Mouse (Mus musculus): Measurements from ENCODE around the gene Rad51d.
"Not testable (repeated sequence)": the region's sequence is repeated elsewhere in the genome, so short reads cannot be mapped to it uniquely, and the experiment has no call there.

Rad51d gene

DNA sequence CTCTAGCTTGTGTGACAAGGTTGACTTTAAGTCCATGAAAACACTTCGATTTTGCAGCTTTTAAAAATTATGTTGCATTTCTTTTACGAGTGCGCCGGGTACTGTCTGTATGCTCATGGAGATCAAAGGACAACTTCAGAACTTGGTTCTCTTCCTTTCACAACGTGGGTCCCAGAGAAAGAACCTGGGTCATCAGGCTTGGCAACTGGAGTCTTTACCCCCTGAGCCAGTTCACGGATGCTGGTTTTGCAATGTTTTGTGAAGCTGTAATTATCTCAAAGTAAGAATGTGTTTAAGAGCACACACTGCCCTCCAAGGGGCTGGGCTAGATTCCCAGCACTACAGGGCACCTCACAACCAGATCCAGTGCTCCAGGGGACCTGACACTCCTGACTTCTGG lies 36.3 kb downstream of the Rad51d start:
- no peak for DNase-seq

DNA sequence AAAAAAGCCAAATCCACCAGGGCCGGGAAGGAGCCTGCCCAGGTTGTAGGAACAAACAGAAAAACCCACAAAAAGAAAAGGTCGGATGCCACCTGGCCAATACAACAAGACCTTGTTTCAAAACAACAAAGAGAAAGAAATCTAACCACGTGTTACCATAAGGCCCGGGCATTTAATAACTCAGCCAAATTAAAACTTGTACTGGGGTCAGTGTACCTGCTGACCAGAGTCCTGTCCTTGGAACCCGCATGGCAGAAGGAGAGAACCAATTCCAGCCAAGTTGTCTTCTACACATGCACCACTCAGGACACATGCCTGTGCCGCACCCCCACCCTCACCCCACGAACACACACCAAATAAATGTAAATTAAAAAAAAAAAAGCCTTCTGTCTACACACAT lies 37.5 kb downstream of the Rad51d start:
- no peak for DNase-seq

DNA sequence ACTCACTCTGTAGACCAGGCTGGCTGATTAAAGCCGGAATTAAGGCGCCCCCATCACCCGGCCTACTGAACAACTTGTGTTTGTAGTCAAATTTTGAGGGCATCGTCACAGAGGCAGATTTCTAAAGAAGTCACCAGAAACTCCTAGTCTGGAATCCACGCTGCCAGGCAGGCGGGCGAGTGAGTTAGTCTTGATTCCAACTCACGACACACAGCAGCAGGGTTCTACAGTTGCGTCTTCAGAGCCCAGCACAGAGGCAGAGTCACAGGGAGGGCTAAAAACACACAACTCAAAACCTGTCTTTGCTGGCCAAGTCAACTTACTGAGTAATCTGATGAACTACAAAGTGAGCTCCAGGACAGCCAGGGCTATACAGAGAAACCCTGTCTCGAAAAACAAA lies 37.9 kb downstream of the Rad51d start:
- no peak for DNase-seq

DNA sequence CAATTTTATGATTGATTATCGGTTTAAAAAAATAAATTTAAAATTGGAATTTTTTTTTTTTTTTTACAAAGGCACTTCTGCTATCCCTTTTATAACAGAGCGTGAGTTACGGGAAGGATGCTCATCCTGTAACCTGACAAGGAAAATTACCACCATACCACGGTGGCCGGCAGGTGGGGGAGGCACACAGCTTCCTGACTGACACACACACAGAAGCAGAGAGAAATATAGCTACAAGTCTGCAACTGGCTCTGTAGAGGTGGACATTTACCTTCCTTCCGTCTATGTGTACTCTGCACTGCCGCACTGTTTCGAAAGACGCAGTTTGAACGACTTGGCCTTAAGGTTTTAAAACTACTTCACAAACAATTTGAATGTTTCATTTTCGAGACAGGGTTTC lies 38.3 kb downstream of the Rad51d start:
- DNase-seq: no peak

DNA sequence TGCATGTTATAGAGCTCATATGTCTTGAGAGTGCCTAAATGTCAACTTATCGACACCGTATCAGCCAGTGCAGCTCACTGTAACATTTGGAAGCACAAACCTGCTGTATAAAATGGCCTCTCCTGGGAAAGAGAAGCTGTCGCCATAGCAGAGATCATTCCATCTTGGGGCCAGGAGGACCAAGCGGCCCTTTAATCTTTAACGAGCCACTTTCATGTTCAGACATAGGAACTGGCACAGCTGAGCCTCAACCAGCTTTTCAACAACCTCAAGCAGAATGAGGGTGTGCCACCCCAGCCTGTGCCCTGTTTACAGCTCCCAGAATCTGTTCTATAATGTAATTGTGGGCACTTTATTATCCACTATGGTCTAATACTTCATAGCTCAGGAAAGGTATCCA lies 40.2 kb downstream of the Rad51d start:
- DNase-seq: no peak

DNA sequence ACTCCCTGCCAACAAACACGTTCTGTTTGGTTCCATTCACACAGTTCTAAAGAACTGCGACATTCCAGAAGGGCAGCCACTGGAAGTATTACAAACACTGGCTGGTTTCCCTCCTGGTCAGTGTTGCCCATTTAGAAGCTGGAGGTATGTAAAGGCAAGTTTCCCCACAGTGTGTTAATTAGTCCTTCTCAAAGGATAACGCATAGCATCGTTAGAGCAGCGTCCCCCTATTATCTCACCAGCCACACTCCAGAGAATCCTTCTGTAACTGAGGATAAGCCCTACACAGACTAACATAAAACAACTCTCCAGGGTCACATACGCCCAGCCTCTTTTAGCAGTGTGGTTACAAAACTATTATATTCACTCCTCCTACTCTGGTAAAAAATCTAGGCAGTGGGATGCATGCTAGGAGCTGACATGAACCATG lies 42.8 kb downstream of the Rad51d start:
- DNase-seq: no peak

DNA sequence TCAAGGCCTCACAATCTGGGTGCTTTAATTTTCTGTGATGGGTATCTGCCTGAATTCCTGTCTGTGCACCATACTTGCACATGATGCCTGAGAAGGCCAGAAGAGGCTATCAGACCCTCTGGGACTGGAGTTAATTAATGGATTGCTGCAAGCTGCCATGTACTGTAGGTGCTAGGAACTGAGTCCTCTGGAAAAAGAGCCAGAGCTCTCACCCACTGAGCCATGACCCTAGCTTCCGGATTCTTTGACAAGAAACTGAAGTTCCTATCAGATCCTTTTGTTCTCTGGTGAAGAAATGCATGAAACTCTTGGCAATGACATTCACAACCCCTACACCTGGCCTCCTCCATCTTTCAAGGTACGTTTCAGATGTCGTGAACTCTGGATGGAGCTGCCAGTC lies 43.5 kb downstream of the Rad51d start:
- DNase-seq: no peak

DNA sequence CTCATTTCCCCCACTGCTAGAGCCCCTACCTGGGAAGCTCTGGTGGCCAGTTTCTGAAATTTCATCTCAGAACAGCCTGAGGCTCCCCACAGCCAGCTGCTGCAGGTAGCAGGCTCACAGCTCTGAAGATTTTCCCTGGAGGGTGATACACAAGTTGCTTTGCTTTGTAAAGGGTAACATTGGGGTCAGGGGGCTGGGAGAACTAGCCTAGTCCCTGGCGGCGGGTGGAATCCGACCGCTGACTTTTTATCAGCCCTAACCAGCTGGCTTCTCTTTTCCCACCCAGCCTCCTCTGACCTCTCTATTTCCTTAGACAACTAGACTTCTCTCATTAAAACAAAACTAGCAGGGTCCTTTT lies 44.4 kb downstream of the Rad51d start:
- no peak for DNase-seq

DNA sequence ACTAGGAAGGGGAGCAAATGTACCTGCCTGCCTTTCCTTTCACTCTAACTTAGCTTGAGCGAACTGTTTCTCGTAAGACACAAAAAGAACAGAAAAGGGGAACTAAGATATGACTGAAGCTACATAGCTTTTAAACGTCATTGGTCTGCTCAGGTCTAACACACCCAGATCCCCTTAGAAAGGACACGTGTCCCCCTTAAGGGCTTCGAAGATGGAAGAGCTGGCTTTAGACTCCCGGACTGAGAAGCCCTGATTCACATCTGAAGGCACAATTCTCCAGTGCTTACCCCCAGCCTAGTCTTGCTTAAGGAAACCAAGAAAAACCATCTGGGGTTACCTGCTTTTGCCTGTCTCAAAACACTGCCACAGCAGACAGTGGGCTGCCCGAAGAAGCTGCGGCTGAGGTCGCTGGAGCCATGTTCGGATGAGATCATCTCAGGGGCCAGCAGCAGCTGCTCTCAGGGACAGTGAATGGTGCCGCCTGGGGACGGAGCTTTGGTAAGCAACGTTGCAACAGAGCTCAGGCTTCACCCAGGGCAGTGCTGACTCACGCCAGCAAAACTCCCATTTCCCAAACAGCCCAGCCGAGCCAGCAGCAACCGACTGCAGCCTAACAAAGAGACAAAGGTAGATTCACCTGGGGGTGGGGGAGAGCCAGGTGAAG lies 44.9 kb downstream of the Rad51d start:
- DNase-seq: peak; percentile 13

DNA sequence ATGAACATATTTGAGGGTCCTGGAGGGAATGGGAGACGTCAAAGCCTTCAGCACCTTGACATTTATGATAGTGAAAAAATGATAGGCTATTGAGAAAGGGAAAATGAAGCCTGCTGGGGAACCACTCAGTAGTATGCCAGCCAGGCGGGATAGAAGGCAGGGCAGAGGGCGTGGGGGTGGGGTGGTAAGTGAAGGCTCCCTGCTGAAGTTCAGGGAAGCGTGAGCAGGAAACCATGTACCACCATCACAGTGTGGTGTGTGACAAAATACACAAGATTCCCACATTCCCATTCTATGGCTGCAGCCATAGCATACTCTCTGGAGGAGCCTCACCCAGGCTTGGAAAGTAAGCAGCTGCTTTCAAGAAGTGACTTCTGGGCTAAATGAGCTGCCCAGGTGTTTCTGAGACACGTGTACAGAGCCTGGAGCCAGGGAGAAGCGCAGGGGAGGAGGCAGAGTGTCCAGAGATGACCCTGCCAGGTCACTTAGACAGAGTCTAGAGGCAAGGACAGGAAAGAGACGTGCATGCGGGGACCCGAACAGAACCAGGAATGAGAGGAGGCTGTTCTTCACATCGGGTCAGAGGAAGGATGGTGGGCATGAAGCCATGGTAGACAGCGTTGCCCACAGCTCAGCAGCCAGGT lies 45.5 kb downstream of the Rad51d start:
- DNase-seq: no peak

DNA sequence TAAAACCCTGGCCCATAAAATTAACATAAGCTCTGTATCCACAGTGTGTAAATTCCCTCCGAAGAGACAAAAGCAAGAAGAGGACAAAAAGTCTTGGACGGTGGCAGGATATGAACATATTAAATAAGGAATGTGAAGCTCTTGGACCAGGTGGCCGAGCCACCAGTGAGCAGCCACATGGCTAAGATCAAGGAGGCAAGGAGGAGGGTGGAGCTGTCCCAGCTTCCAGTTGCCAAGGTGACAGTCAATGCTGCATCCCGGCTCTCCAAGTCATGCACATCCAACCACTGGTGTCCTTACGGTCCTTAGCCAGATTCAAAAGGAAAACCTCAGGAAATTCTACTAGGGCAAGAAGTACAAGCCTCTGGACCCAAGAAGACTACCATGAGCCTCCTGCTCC lies 51.9 kb downstream of the Rad51d start:
- no peak for DNase-seq

DNA sequence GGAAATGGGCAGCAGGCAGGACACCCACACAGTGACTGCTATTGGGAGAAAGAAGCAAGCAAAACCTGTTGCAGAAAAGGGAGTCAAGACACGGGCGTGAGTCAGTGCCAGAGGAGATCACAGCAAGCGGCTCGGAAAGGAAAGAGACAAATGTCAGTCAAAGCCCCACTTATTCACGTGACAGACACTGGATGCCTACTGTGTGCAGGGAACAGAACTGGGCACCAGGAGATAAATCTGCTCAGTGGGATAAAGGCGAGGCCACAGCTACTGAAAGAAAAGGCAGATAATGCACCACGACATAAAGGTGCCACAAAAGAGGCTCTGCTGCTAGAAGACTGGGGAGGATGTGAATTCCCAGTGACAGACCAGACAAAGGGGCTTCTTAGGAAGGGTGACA lies 52.6 kb downstream of the Rad51d start:
- DNase-seq: no peak

DNA sequence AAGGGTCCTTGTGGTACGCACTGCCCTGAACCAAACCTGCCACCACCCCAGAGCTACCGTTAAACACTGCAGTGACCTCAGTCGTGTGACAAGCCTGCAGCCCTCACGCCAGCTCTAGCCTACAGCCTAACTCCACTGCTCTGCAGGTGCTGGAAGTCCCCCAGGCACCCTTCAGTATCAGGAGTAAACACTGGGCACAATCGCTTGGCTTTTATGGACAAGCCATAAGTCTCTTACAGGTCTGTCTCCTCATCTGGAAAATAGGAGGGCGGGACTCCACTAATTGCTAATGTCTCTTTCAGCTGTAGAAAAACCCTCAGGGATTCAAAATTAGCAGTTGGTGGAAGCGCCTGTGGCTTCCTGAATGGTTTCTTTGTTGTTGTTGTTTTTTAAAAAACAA lies 53.2 kb downstream of the Rad51d start:
- no peak for DNase-seq

DNA sequence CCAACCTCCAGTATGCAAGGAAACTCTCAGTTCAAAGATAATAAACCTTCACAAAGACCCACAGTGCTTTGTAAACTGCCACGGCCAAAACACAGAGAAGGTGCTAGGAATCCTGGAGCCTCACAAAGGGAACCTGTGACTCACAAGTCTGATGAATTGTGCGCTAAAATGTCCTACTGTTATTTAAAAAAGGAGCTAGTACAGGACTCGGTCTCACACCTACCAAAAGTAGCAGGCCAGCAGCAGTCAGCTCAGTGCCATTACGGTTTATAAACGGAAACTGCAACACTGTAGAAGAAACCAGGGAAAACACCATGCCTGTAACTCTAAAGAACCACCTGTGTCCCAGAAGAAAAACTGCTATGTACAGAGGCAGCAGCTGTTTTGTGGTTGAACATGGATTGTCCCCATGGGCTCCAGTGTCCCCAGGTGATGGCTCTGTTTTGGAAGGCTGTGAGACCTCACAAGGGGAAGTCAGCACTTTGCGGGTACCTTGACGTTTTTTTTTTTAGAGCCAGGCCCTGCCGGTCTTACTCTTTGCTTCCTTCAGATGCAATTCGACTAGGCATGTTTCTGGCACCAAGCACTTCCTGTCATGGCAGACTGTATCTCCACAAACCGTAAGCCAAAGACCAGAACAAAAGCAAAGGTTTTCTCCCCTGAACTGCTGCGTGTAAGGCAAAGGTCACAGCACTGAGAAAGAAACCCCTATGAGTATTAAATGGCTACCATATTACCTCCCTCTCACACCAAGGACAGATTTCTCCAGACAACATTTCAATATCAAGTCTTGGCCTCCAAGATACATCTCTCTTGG lies 54.6 kb downstream of the Rad51d start:
- no peak for DNase-seq

DNA sequence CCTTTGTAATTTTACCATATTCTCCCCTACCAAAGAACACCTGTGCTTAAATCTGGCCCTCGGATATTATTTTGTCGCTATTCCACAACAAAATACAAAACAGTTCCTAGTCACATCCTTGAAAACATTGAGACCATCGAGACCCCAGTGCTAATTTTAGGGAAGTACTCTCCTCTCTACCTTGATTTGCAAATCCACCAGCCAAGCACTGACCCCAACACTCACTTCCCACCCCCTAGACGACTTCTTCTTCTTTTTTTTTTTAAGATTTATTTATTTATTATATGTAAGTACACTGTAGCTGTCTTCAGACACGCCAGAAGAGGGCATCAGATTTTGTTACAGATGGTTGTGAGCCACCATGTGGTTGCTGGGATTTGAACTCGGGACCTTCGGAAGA lies 56.1 kb downstream of the Rad51d start:
- DNase-seq: not testable (repeated sequence)

DNA sequence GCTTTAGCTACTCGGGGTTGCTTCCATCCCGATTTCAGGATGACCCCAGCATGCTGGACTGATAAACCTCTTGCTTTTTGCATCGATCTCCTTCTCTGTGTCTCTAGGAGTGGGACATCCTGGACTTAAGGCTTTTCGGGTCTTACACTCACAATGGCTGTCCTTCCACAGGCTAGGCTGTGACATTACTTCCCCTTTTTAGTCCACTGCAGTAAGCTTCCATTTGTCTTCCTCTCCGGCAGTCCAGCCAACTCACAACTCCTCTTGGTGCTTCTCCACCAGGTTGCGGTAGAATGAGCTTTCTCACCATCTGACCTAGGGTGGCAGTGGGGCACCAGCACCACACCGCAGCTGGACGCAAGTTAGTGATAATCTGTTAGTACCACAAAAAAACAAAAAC lies 56.5 kb downstream of the Rad51d start:
- no peak for DNase-seq

DNA sequence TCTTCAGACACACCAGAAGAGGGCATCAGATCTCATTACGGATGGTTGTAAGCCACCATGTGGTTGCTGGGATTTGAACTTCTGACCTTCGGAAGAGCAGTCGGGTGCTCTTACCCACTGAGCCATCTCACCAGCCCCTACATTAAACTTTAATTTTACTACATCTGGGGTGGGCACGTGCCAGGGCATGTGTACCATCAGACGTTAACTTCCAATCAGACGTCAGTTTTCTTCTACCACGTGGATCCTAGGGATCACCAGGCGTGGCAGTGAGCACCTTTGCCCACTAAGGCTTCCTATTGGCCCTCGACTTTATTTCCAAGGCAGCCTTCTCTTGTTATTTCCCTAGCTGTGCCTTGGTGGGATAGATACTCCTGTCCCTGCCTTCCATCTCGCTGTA lies 58.0 kb downstream of the Rad51d start:
- not testable (repeated sequence) for DNase-seq

DNA sequence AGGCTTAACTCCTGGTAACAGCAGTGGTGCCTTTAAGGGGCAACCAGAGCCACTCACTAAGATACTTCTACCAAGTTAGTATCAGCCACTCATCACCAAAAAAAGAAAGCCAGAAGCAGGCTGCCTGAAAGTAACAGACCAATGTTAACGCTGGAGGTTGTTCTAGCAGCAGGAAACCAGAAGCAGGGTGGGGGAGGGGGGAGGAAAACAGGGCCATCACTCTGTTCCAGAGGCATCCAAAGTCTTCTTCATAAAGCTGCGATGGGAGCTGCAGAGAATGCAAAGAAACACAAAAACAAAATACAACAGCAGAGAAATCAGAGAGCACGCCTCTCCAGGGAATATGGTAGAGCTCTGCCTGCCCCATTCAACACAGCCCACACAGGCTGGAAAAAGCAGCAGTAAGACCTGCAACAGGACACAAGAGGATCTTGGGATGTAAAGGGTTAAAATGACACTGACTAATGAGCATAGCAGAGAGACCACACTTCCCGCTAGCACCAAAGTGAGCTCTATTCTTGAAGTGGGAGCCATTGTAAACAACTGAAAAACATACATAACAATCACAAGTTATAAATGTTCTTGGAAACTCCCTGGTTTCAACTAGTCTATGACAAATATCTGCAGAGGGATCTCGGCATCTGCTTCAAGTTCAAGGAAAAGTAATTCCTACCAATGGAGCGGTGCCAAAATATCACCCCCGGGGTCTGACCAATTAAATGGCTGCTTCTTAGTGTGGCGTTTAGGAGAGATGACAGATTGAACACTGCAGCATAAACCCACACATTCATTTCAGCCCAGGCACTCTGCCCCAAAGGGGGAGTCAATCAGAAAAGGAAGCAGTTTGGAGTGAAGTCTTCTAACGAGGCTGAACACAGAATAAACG lies 59.2 kb downstream of the Rad51d start:
- DNase-seq: no peak

DNA sequence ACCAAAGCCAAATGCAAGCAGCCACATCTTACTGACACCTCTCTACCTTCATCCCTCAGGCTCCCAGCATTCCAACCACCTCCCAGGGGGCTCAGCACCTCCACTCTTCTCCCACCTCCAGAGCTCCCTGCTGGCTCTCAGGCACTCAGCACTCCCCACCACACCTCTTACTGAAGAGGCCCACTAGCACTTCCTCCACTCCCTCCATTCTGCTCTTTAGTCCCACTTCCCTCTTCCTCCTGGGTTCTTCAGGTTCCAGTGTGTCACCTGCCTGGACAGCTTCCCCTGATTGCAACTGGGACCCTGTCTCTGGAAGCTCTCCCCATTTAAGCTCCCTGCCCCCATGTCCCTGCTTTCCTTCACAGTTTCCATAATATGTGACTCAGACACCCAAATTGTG lies 63.6 kb downstream of the Rad51d start:
- DNase-seq: no peak

Data from cerebellum, adult 11 months (tissue).